Mouse (Mus musculus) fat pad, adult 2 months (tissue): ENCODE results near the gene Clec4e.
"Not testable (repeated sequence)": the region's sequence is repeated elsewhere in the genome, so short reads cannot be mapped to it uniquely, and the experiment has no call there.

Experiments
- DNase-seq: peaks from one replicate; pipeline ENCODE4 v3.0.0-alpha.2; 2011; ENCODE audit warnings: low read depth, low spot score; ENCODE audit errors: extremely low read depth

Gene Clec4e

DNA sequence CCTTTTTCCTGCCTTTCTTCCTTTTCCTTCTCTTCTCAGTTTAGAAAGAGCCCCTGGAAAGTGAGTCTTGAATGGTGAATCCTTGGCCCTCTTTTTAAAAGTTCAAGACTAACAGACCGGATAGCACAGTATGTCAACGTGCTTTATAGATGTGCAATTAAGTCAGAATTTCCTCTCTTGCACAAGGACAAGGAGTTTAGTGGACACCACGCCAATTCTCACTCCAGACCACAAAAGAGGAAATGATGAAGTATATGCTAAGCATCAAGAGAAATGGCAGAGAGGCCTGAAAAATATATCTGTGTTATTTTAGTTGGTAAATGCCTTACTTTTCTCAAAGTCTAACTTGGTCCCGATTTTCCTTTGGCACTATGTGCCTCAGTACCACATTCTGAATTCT lies at the start of gene Clec4e:
Clec4e (minus strand) TSS at position 118 of the 400 bp plus-strand sequence.
- DNase-seq, result no peak

DNA sequence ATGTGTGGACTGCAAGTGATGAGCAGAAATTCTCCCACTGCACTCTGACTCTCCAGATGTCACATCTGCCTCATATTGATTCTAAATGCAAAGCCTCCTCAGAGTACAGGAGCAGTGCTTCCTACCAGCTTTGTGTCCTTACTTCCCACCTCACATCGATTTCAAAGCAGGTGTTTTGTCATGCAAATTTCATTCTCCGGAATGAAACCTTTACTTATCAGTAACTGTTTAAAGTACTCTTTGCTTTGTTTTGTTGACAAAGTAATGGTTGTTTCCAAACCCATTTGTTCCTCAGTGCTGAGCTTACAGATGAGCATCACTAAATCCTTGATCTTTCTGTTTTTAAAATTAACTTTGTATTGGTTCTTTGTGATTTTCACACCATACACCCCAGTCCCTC lies 42.8 kb upstream of the Clec4e start:
- no peak for DNase-seq

GRCm38 (mm10) chr6:123308033-123308432 lies 18.4 kb upstream of the Clec4e start, which contains the start of gene Vmn2r19:
Gene Vmn2r19, plus strand, starts transcription at chr6:123308333.
- no peak for DNase-seq

DNA sequence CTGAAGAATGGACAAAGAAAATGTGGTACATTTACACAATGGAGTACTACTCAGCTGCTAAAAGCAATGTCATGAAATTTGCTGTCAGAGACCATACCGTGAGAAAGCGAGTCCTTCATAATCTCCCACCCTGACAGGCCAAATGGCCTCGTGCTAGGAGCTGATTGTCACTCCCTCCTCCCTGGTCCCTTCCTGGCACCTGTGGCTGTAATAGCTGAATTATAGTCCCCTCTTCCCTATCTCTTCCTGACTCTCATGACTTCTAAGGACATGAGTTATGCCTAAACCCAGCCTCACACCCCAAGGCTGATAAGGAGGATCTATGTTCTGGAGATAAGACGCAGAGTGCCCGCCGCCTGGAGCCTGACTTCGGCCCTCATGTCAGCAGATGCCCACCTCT lies 16.6 kb upstream of the Clec4e start:
- not testable (repeated sequence) for DNase-seq

- no peak for DNase-seq
These were observed 7.0 kb upstream of the Clec4e start for GRCm38 (mm10) chr6:123296687-123297086.

DNA sequence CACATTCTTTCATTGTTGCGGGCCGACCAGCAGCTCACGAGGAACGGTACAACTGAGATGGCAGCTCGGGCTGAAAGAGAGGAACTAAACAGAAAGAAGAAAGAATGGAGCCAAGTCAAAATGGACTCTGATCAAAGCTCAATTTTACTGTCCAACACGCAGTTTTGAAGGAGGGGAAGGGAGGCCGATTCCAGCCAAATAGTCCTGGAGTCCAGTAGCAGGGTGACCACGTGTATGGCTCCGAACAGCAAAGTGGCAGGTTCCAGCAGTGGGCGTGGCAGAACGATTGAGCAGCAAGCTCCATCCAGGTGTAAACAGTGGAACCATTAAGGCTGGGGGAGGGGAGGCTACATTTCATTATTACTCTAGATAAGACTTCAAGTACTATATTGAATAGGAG lies 3.8 kb upstream of the Clec4e start:
- not testable (repeated sequence) for DNase-seq

DNA sequence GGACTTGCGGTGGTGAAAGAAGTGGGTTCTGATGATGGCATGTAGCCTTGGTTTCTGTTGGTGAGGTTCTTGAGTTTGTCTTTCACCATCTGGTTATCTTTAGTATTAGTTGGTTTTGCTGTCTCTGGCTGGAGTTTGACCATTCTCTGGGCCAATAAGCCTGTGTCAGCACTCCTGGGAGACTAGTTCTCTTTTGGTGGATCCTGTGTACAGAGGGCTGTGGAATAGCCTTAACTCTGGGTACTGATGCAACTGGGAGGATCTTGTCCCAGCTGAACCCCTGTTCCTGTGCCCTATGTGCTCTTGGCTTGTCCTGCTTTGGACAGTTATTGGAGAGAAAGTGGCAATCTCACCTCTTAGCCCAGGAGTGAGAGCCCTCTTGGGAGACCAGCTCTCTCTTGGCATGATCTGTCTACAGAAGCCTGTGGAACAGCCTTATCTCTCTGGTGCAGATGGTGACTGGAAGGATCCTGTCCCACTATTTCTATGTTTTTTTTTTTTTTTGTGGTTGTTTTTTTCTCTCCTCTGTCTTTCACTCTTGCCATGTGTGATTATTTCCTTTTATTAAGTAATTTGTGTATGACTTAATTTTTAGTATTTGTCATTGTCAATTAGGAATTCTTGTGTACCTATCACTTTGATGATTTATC lies 3.2 kb upstream of the Clec4e start:
- no peak for DNase-seq

- no peak for DNase-seq
These were observed 739 bp downstream of the Clec4e start for GRCm38 (mm10) chr6:123288931-123289330.

DNA sequence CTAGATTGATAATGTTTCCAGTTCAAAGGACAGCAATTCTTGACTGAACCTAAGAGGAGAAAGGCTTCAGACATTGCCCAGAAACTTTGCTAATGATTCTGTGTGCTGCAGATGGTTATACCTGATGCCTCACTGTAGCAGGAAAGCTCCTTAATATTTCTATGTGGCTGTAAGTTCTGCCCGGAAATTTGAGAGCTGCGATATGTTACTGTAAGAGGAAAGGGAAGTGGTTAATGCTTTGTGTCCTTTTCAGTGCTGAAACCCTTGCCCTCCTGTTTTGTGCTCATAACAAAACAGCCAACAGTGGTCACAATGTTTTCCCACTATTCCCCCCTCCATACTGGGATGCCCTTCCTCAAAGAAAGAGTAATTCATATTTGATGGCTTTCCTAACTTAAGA lies 3.4 kb downstream of the Clec4e start:
- no peak for DNase-seq

GRCm38 (mm10) chr6:123279443-123279842 lies 10.2 kb downstream of the Clec4e start:
- DNase-seq, result no peak

DNA sequence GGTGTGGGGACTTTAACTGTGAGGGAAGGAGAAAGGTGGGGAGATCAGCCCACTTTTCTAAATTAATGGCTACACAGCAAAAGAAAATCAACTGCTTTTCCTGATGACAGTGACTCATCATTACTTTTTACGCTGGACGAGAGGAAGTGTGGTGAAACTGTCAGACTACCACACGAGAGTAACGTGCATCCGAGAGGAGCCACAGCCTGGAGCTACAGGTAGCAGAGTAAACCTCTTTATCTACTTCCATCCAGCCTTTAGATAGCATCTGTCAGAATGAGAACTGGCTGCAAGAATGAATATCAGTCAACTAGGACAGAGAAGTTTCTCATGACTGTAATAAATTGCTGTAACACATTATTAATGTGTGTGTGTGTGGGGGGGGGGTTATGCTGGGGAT lies 22.7 kb downstream of the Clec4e start:
- no peak for DNase-seq

GRCm38 (mm10) chr6:123265809-123266208 lies 23.9 kb downstream of the Clec4e start:
- no peak for DNase-seq

GRCm38 (mm10) chr6:123264194-123264593 lies 25.5 kb downstream of the Clec4e start:
- no peak for DNase-seq

DNA sequence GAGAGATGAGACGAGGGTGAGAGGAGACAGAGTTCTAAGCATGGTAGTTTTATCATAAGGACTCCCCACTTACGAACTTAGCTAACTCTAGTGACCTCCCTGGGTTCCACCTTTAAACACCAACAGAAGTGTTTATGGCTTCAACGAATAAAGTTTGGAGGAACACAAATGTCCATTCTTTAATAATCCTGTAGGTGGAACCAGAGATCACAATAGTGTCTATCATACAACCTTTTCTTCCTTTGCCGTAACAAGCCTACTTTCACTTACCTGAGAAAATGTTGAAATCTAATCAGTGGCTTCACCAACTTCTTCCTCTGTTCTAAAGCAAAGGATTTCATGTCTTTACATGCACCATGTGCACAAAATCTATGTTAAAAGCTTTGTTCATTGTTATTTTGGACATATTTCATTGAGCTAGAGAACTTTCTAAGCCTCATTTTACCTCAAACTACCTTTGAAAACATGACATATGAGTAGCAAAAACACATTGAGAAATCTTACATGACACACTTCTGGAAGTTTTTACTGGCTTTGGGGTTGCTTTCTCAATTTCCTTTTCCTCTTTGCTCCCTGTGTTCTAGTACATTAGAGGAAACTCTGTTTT lies 28.0 kb downstream of the Clec4e start, which contains the start of gene Clec4d:
Clec4d (plus strand) TSS at position 557 of the 607 bp plus-strand sequence.
- DNase-seq, result no peak

- no peak for DNase-seq
These were observed 28.8 kb downstream of the Clec4e start for GRCm38 (mm10) chr6:123260868-123261267.

DNA sequence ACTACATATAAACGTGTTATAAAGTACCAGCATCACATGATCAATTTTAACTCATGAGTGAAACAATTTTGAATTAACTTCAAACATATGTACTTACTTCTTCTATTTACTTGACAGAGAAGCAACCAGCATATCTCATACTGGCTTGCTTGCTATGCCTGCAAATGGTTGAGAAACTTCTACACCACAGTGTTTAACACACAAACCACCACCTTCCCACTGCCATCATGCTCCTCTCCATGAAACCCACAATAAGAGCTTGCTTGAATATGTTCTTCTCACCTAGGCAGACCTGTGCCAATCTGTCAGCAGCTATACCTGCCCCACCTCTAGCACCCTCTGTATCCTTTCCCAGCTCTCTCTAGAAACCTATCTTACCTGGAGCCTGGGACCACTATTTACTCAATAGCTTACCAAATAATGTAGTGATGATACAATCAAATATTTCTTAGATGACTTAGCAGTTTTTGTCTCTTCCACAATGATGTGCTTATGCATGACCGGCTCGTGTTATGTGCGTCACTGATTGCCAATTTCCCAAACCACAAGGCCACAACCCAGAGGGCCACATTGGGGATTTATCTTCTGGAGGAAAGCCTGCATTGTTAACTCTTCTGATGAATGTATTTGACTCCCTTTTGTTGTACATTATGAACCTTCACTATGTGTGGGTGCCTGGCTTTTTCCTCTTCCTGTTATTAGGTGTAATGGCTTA lies 29.6 kb downstream of the Clec4e start:
- DNase-seq, result no peak

DNA sequence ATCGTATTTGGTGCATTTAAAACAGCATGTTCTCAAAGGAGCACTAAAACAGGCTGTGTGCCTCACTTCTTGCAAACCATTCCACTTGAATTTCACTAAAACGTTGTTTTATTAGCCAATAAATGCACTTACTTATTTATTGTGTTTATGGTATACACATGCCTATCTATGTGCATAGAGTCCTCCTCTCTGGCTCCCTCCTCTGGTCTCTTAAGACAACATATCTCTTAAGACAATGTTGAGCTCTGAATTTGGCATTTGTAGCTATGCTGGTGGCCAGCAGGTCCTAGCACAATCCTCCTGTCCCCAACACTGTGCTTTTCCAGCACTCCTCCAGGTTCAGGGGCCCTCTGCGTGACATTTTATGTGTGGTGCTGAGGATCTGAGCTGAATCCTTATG lies 30.7 kb downstream of the Clec4e start:
- DNase-seq, result no peak

DNA sequence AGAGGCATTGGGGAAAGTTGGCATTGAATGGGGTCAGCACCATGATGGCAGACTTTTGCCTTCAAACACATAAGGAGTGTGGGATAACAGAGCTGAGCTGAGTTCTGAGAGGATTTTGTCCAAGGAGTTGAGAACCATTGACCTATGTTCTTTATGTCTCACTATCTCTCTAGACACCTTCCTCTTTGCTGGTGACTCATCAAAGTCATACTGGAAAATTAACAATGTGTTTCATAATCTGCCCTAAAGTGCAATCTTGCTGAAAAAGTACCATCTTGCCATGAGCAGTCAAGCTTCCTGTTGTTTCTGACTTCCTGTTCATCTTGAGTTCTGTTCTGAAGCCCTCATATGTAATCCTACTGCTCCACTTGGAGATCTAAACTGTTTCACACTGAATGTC lies 36.9 kb downstream of the Clec4e start:
- DNase-seq, result no peak

GRCm38 (mm10) chr6:123248862-123249261 lies 40.8 kb downstream of the Clec4e start:
- DNase-seq, result not testable (repeated sequence)

DNA sequence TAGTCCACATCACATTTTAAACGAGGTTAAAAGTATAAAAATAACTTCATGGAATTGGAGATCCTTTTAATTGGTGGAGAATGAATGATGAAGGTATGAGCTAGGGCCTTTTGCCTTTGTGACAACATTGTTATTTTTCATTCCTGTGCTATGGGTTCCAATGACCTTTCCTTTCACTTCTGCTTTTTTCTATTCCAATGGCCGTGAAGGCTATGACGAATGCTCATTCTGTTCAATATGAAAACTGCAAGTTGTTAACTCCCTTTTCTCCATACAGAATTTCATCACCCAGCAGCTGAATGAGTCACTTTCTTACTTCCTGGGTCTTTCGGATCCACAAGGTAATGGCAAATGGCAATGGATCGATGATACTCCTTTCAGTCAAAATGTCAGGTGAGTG lies 45.5 kb downstream of the Clec4e start:
- no peak for DNase-seq

DNA sequence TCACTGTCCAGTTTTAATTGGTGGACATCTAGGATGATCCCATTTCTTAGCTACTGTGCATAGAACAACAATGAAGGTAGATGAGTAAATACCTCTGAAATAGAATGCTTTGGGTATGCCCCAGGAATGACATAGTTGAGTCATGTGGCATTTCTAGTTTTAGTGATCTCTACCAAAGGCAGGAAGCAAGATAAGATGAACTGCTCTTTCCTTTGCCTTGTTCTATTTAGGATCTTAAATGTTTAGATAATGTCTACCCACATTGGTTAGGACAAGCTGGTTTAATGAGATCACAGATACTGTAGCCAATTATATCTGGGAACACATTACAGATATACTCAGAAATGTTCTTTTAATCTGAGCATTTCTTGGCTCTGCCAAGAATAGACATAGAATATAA lies 52.1 kb downstream of the Clec4e start:
- DNase-seq, result no peak
